Mouse (Mus musculus): Measurements from ENCODE around the gene Nsfl1c.

- TF ChIP-seq POLR2A (IDR thresholded peaks at IDR 0.05; ENCODE audit: insufficient read depth, low read depth, low read length), result no peak
- TF ChIP-seq CTCF (IDR thresholded peaks at IDR 0.05), result peak; percentile 26
- no peak for TF ChIP-seq EP300 (IDR thresholded peaks at IDR 0.05; ENCODE audit: insufficient read depth, low read depth, low read length)
Observed at GRCm38 (mm10) chr2:151530378-151531230, 36.6 kb downstream of the Nsfl1c start.

All from heart, adult 2 months (tissue).